Mouse (Mus musculus) small intestine, adult 2 months (tissue): ENCODE data around the gene Med17. TPM values are rescaled to one million over a fixed set of nuclear protein-coding genes. Genes with fewer than 3 reads are reported as not detected.

Experiments
- H3K27ac ChIP-seq: fragments of 200-500 bp; 2 replicates; pipeline ENCODE4 v1.5.1; 2012; ENCODE audit warnings: low read depth, low read length, control low read depth, inconsistent platforms; ENCODE audit not compliant: insufficient read depth
- H3K27me3 ChIP-seq: fragments of 200-500 bp; 2 replicates; pipeline ENCODE4 v1.6.1; 2012; ENCODE audit warnings: mild to moderate bottlenecking, moderate library complexity, low read length, inconsistent platforms; ENCODE audit not compliant: control insufficient read depth, insufficient read depth
- H3K36me3 ChIP-seq: fragments of 200-500 bp; 2 replicates; pipeline ENCODE4 v1.6.1; 2012; ENCODE audit warnings: mild to moderate bottlenecking, low read length, control low read depth, inconsistent platforms; ENCODE audit not compliant: control insufficient read depth, insufficient read depth
- H3K4me1 ChIP-seq: fragments of 200-500 bp; 2 replicates; pipeline ENCODE4 v1.6.1; 2012; ENCODE audit warnings: low read length, inconsistent platforms, mixed read lengths; ENCODE audit not compliant: control insufficient read depth, insufficient read depth, insufficient read length
- H3K4me3 ChIP-seq: fragments of 200-500 bp; 2 replicates; pipeline ENCODE4 v1.5.1; 2012; ENCODE audit warnings: low read depth, mild to moderate bottlenecking, control low read depth, inconsistent platforms, low read length, moderate library complexity
- CTCF ChIP-seq: fragments of 200-500 bp; IDR thresholded peaks from 2 replicates; pipeline ENCODE4 v1.5.1; 2012; ENCODE audit warnings: low read depth, mild to moderate bottlenecking, control low read depth, inconsistent platforms, low read length, moderate library complexity, mixed read lengths; ENCODE audit not compliant: insufficient replicate concordance, insufficient read length; ENCODE audit errors: extremely low read depth
- POLR2A ChIP-seq: fragments of 200-500 bp; IDR thresholded peaks from 2 replicates; pipeline ENCODE4 v1.6.1; 2012; ENCODE audit warnings: low read depth, mild to moderate bottlenecking, control low read depth, inconsistent platforms, low read length, moderate library complexity
- WGBS: fragments of 180-500 bp; shearing (Covaris S2); methylation state at CpG from one replicate; pipeline ENCODE4 v1.1.7; 2018; 5-methylcytosine and 5-hydroxymethylcytosine counted together
- polyA plus RNA-seq: library from polyadenylated mRNA; depleted of rRNA; stranded (reverse); fragments of >200 nt; gene quantifications from 2 replicates; pipeline ENCODE4 v1.2.3, GENCODE M21; 2012

Med17 gene
- polyA plus RNA-seq, 1 experiment, result 22.5 TPM

DNA sequence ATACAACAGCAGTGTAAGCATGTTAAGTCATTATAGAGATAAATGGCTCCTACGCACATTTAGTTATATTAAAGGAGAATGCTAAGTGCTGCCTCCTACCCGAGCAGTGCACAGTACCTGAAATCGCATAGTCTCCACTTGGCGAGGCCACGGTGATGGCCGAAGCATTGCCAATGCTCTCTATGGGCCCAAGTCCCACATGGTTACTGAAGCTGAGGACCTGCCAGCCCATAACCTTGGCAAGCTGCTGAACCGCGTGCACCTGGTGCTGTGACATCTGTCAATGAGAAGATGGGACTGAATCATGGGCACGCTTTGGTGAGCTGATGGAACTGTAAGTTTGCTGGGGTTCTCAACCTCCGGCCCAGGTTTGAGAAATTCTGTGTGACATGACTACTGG lies 16.2 kb downstream of the Med17 start:
- H3K36me3 ChIP-seq, result peaks cover 79% of the 10 kb centered on the region
- H3K27ac ChIP-seq, result no peak overlapping the region
- TF ChIP-seq CTCF (no peak), POLR2A (no peak)
- no peaks in the 10 kb centered on the region for H3K27me3 ChIP-seq
- no peaks in the 10 kb centered on the region for H3K4me1 ChIP-seq
- WGBS, result 95% methylated on average over 10 of the region's 10 CpGs
- H3K4me3 ChIP-seq, result no peak overlapping the region

DNA sequence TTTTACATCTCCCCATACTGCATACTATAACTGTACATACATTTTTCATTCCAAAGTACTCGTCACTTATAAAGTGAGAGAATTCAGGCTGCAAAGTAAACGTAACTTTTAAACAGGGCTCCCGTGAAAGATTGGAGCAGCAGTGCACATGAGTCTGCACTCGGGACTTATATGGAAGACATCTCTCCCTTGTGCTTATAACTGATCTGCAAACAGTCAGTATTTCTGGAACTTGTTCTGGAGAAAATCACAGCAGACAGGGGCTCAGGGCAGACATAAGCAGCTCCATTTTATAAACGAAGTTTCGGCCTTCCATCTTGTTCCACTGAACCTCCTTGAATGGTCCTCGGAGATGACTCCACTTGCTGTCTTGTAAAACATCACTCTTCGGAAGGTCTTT lies 17.8 kb downstream of the Med17 start:
- H3K36me3 ChIP-seq, result peaks cover 78% of the 10 kb centered on the region
- H3K4me3 ChIP-seq, result no peak overlapping the region
- H3K4me1 ChIP-seq, result no peaks in the 10 kb centered on the region
- no peak overlapping the region for H3K27ac ChIP-seq
- H3K27me3 ChIP-seq, result no peaks in the 10 kb centered on the region
- WGBS, result 82% methylated on average over 8 of the region's 8 CpGs
- no peak for TF ChIP-seq POLR2A
- TF ChIP-seq CTCF, result no peak

DNA sequence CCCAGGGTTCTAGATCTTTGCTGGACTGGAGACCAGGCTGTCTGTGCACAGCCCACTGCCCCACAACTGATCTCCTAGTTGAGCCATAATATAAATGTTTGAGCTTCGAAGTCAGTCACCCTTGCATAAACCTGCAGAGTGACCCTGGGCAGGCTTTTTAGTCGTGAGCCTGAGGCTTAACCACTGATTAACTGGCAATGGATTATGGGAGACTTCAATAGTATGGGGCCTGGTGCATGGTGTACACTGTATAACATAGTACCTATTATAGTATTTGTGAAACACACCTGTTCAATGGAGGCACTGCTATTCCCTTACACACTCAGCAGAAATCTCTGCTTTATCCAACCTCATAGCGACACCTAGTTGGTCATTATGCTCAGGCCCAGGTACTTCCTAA lies 23.5 kb downstream of the Med17 start:
- WGBS, result 71% methylated on average over 3 of the region's 3 CpGs

DNA sequence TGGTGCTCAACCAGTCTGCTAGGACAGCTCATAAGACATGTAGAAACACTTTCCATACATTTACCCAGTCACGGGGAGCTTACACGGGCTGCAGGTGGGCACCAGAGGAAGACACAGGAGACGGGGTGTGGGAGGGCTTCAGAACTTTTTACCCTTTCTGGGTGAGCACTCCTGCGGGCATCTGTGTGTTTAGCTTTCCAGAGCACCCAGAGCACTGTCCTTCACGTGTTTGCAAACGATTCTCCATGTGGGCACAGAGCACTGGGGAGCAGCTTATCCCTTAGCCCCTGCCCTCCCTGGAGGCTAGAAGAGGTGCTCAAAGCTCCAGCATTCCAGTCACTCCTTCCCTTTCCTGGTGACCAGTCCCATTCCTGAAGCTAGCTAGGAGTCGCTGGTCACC lies 25.2 kb downstream of the Med17 start:
- H3K4me3 ChIP-seq, result no peak overlapping the region
- H3K27me3 ChIP-seq, result no peaks in the 10 kb centered on the region
- H3K36me3 ChIP-seq, result peaks cover 31% of the 10 kb centered on the region
- TF ChIP-seq POLR2A, result no peak
- TF ChIP-seq CTCF, result no peak
- 92% methylated on average over 7 of the region's 7 CpGs for WGBS
- H3K27ac ChIP-seq, result no peak overlapping the region
- peaks cover 8% of the 10 kb centered on the region for H3K4me1 ChIP-seq

More for the DNA sequence above, 23.5 kb downstream of the Med17 start:
- no peak for TF ChIP-seq POLR2A
- Histone ChIP-seq H3K36me3 (peaks cover 41% of the 10 kb centered on the region), H3K27ac (no peak overlapping the region), H3K4me1 (peaks cover 2% of the 10 kb centered on the region; the same call in 1 of the 2 replicates), H3K4me3 (no peak overlapping the region), H3K27me3 (no peaks in the 10 kb centered on the region)

DNA sequence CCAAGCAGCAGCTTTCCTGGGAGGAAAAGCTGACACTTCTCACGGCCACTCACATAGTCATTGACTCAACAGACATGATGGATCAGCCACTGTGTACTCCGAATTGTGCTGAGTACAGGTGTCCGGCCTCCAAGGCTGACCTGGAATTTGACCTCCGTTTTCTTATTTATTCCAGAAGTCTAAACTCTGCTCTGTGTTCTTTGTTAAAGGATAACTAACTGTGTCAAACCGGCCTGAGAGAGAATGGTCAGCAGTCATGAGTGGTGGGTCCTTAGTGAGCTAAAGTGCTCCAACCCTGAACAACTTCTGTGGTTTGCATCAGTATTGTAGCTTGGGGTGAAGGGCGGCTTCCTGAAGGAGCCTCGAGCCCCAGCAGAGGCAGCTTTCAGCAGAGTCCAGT lies 27.5 kb downstream of the Med17 start:
- Histone ChIP-seq H3K4me1 (peaks cover 20% of the 10 kb centered on the region), H3K27ac (peak overlapping the region; percentile 25; the same call in 1 of the 2 replicates), H3K4me3 (no peak overlapping the region), H3K27me3 (no peaks in the 10 kb centered on the region), H3K36me3 (peaks cover 14% of the 10 kb centered on the region; the same call in 1 of the 2 replicates)
- TF ChIP-seq CTCF (no peak), POLR2A (no peak)
- 78% methylated on average over 7 of the region's 7 CpGs for WGBS

DNA sequence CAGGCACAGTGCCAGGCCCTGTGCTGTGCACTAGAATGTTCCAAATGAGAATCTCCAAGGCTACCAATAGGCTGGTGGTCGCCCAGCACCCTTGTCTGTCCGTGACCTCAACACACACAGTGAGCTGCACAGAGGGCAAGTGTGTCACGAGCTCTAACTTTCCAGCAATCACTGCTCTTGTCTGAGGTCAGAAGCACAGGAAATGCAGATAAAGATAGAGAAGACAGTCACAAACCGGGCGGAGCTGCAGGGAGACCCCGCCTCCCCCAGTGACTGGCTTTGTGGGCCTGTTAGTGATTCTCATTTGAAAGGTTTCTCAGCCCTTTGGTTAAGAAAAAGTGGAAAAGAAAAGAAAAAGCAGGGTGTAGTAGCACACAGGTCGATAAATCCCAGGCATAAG lies 29.4 kb downstream of the Med17 start:
- peak overlapping the region; percentile 87 for H3K27ac ChIP-seq
- no peak for TF ChIP-seq POLR2A
- TF ChIP-seq CTCF, result no peak
- 29% methylated on average over 7 of the region's 7 CpGs for whole genome bisulfite sequencing

DNA sequence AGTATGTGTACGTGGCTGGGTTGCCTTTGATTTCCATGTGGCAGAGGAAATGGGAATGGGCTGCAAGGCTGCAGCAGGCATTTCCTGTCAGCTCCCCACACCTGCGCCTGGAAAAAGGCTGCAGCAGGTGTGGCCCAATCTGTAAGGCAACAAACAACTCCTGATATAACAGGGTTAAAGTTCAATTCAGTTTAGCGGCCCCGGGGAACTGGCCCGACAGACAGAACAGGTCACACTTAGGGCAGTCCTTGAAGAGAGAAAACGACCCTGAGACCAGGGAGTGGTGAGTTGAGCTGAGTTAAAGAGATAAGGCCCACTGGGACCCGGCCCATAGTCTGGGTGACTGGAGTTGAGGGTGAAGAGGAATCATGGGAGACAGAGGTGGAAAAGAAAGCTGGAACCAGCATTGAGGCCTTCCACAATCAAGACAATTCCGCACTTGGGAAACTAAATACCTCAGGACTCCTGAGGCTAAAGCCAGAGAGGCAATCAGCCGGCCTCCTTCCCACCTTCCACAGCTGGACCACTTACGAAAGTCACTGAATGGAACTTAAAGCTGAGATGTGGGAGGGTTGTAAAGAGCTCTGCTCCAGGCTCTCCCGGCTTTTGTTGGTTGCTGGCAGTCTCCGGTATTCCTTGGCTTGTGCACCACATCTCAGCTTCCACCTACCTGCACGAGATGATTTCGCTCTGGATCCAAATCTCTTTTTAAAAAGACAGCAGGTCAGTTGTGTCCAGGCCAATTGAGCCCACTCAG lies 34.2 kb downstream of the Med17 start:
- H3K4me3 ChIP-seq, result peak overlapping the region; percentile 13; the same call in 1 of the 2 replicates
- H3K36me3 ChIP-seq, result 0 out of 2 replicates have a peak, but pooled peaks cover 2% of the 10 kb centered on the region
- H3K27ac ChIP-seq, result peak overlapping the region; percentile 92
- WGBS, result 26% methylated on average over 14 of the region's 14 CpGs
- H3K4me1 ChIP-seq, result peaks cover 51% of the 10 kb centered on the region
- TF ChIP-seq POLR2A (no peak; the same call in 1 of the 2 replicates), CTCF (no peak)
- H3K27me3 ChIP-seq, result no peaks in the 10 kb centered on the region

More for the DNA sequence above, 29.4 kb downstream of the Med17 start:
- Histone ChIP-seq H3K4me3 (no peak overlapping the region), H3K27me3 (no peaks in the 10 kb centered on the region), H3K36me3 (peaks cover 8% of the 10 kb centered on the region; the same call in 1 of the 2 replicates), H3K4me1 (peaks cover 29% of the 10 kb centered on the region)

DNA sequence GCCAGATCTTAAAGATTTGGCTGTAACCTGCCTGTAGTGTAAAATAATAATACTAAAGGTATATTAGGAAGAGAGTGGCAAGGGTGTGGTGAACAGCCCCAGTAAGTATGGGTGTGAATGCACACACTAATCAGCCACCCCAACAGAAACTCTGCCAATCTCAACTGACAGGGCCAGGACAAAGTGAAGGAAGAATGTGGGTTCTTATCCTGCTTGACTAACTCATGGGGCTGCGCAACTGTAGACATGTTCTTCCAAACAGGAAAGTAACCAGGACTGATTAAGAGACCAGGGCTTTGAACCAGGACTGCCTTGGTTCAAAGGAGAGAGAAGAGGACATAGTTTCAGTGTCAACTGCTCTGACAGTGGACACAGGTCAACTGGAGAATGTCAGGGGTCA lies 37.6 kb downstream of the Med17 start:
- TF ChIP-seq CTCF, result no peak
- no peak for TF ChIP-seq POLR2A
- Histone ChIP-seq H3K27me3 (no peaks in the 10 kb centered on the region), H3K4me3 (no peak overlapping the region), H3K27ac (peak overlapping the region; percentile 87), H3K4me1 (peaks cover 43% of the 10 kb centered on the region), H3K36me3 (0 out of 2 replicates have a peak, but pooled peaks cover 2% of the 10 kb centered on the region)
- WGBS, result 50% methylated on average over 1 of the region's 1 CpGs
